Comparison of ENCODE assay signal across 8 mouse cellular contexts in the genomic region with DNA sequence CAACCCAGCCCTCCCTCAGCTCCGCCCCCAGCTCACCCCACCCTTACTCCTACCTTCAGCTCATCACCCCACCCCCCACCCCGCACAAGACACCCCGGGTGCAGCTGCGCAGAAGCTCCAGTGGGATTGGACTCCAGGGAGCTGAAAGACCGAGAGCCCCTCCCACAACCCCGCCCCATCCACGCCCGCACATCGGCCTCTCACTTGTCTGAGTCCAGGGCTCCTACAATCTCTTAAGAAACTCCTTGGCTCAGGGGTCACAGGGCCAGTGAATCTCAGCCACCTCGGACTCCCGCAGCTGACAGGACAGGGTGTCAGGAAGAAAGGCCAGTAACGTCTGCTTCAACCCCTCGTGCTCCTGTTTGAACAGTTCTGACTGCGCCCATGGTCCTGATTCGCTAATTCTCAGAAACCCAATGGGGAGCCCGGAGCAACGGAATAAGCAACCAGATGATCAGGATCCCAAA.
DNase-seq lines count a peak whose midpoint lies in the region; ATAC-seq lines count a peak whose summit lies in the region.
"Not testable (repeated sequence)": the region's sequence is repeated elsewhere in the genome, so short reads cannot be mapped to it uniquely, and the experiment has no call there.

No protein-coding gene starts in this region.

- not testable (repeated sequence) for H3K9ac ChIP-seq in embryonic facial prominence, embryonic 11.5 days (replicated peaks; ENCODE audit: low read length); heart, embryonic 11.5 days (ENCODE audit: low read depth, low read length); intestine, embryonic 14.5 days (ENCODE audit: low read length); limb, embryonic 12.5 days (replicated peaks); midbrain, embryonic 11.5 days (ENCODE audit: low read length)

- DNase-seq in ES-CJ7 (ENCODE audit: low read depth, low spot score), result peak; percentile 85
- peak; percentile 66 for DNase-seq in cerebellum, adult 11-12 months
- peak; percentile 30 for DNase-seq in embryonic facial prominence, embryonic 11.5 days (ENCODE audit: low spot score)
- DNase-seq in intestine, embryonic 14.5 days (ENCODE audit: low spot score), result not testable (repeated sequence)
- DNase-seq in midbrain, embryonic 11.5 days (ENCODE audit: low spot score, missing footprints), result peak; percentile 86
- DNase-seq in retina, postnatal 1 day, result peak; percentile 58

- H3K4me2 ChIP-seq in embryonic facial prominence, embryonic 11.5 days (ENCODE audit: low read depth, low read length), result peak overlapping the region; percentile 21
- H3K4me2 ChIP-seq in heart, embryonic 11.5 days, result peak overlapping the region; percentile 51
- H3K4me2 ChIP-seq in intestine, embryonic 14.5 days (ENCODE audit: low read length), result peak overlapping the region; percentile 40
- peak overlapping the region; percentile 48 for H3K4me2 ChIP-seq in limb, embryonic 12.5 days
- H3K4me2 ChIP-seq in midbrain, embryonic 11.5 days, result peak overlapping the region; percentile 34

- not testable (repeated sequence) for H3K27me3 ChIP-seq in embryonic facial prominence, embryonic 11.5 days (ENCODE audit: control insufficient read depth, insufficient read depth, low read length); heart, embryonic 11.5 days (ENCODE audit: control insufficient read depth, insufficient read depth, low read length); intestine, embryonic 14.5 days (replicated peaks; ENCODE audit: control insufficient read depth, insufficient read depth, low read length); limb, embryonic 12.5 days; midbrain, embryonic 11.5 days (ENCODE audit: control insufficient read depth, insufficient read depth, low read length)

- H3K4me3 ChIP-seq in embryonic facial prominence, embryonic 11.5 days (ENCODE audit: low read depth, low read length), result 0 out of 2 replicates have a peak overlapping the region, but pooled peaks have one; percentile 14
- H3K4me3 ChIP-seq in heart, embryonic 11.5 days (ENCODE audit: low read depth, low read length), result peak overlapping the region; percentile 22; the same call in 1 of the 2 replicates
- H3K4me3 ChIP-seq in intestine, embryonic 14.5 days (ENCODE audit: low read depth, low read length), result 0 out of 2 replicates have a peak overlapping the region, but pooled peaks have one; percentile 16
- peak overlapping the region; percentile 16; the same call in 1 of the 2 replicates for H3K4me3 ChIP-seq in limb, embryonic 12.5 days (replicated peaks)
- peak overlapping the region; percentile 11; the same call in 1 of the 2 replicates for H3K4me3 ChIP-seq in midbrain, embryonic 11.5 days (ENCODE audit: low read depth, low read length)

- H3K36me3 ChIP-seq in embryonic facial prominence, embryonic 11.5 days (replicated peaks; ENCODE audit: control insufficient read depth, insufficient read depth, low read depth, low read length); heart, embryonic 11.5 days (ENCODE audit: control insufficient read depth, insufficient read depth, low read length); intestine, embryonic 14.5 days (ENCODE audit: control insufficient read depth, insufficient read depth, low read length); limb, embryonic 12.5 days; midbrain, embryonic 11.5 days (ENCODE audit: control insufficient read depth, insufficient read depth, low read length): not testable (repeated sequence)

- ATAC-seq in embryonic facial prominence, embryonic 11.5 days (replicated peaks; ENCODE audit: insufficient number of reproducible peaks, low FRiP score, low TSS enrichment, low read depth), result peak; percentile 90
- peak; percentile 72 for ATAC-seq in heart, embryonic 11.5 days (replicated peaks; ENCODE audit: insufficient number of reproducible peaks, low FRiP score, low TSS enrichment)
- ATAC-seq in intestine, embryonic 14.5 days (replicated peaks; ENCODE audit: low FRiP score, low TSS enrichment, low read depth), result peak; percentile 88
- ATAC-seq in limb, embryonic 12.5 days (ENCODE audit: insufficient number of reproducible peaks, insufficient read depth, low FRiP score, low TSS enrichment, low read depth), result peak; percentile 37; the same call in 1 of the 2 replicates
- peak; percentile 84 for ATAC-seq in midbrain, embryonic 11.5 days (ENCODE audit: low FRiP score)

- H3K9me3 ChIP-seq in embryonic facial prominence, embryonic 11.5 days (replicated peaks; ENCODE audit: control insufficient read depth, low read length); heart, embryonic 11.5 days (replicated peaks; ENCODE audit: control insufficient read depth, low read length); intestine, embryonic 14.5 days (ENCODE audit: control insufficient read depth, low read length); limb, embryonic 12.5 days; midbrain, embryonic 11.5 days (ENCODE audit: control insufficient read depth, low read length): not testable (repeated sequence)

- H3K4me1 ChIP-seq in embryonic facial prominence, embryonic 11.5 days (ENCODE audit: control insufficient read depth, insufficient read depth, low read length); heart, embryonic 11.5 days (ENCODE audit: control insufficient read depth, insufficient read depth, low read length); intestine, embryonic 14.5 days (replicated peaks; ENCODE audit: control insufficient read depth, insufficient read depth, low read length); limb, embryonic 12.5 days (replicated peaks); midbrain, embryonic 11.5 days (ENCODE audit: control insufficient read depth, insufficient read depth, low read length): not testable (repeated sequence)

- H3K27ac ChIP-seq in embryonic facial prominence, embryonic 11.5 days (replicated peaks; ENCODE audit: low read depth, low read length); heart, embryonic 11.5 days (ENCODE audit: low read depth, low read length); intestine, embryonic 14.5 days (ENCODE audit: low read depth); limb, embryonic 12.5 days; midbrain, embryonic 11.5 days (ENCODE audit: low read depth, low read length): not testable (repeated sequence)

- WGBS in embryonic facial prominence, embryonic 11.5 days, result 2% methylated on average over 17 of the region's 17 CpGs
- 5% methylated on average over 17 of the region's 17 CpGs for WGBS in heart, embryonic 11.5 days (ENCODE audit: insufficient replicate concordance)
- WGBS in intestine, embryonic 14.5 days, result 3% methylated on average over 17 of the region's 17 CpGs
- WGBS in limb, embryonic 12.5 days, result 7% methylated on average over 17 of the region's 17 CpGs
- WGBS in midbrain, embryonic 11.5 days, result 3% methylated on average over 16 of the region's 17 CpGs

Comparison
In these comparisons a context has a peak if more than half of its experiments do, and no peak if none do; other contexts are left out.
1. ATAC-seq: peak in every context shown above with its lines; median percentile 90 in embryonic facial prominence, embryonic 11.5 days; 88 in intestine, embryonic 14.5 days; 84 in midbrain, embryonic 11.5 days; 72 in heart, embryonic 11.5 days; 37 in limb, embryonic 12.5 days.